Mouse (Mus musculus) right cerebral cortex, adult 2 months (tissue): ENCODE results near the gene Fam114a1.

Source experiments
- DNase-seq, 2 experiments: peaks; one replicate each; pipeline ENCODE4 v3.0.0; 2021 to 2022; ENCODE audit warnings: low spot score in 2 of 2

Fam114a1 gene

DNA sequence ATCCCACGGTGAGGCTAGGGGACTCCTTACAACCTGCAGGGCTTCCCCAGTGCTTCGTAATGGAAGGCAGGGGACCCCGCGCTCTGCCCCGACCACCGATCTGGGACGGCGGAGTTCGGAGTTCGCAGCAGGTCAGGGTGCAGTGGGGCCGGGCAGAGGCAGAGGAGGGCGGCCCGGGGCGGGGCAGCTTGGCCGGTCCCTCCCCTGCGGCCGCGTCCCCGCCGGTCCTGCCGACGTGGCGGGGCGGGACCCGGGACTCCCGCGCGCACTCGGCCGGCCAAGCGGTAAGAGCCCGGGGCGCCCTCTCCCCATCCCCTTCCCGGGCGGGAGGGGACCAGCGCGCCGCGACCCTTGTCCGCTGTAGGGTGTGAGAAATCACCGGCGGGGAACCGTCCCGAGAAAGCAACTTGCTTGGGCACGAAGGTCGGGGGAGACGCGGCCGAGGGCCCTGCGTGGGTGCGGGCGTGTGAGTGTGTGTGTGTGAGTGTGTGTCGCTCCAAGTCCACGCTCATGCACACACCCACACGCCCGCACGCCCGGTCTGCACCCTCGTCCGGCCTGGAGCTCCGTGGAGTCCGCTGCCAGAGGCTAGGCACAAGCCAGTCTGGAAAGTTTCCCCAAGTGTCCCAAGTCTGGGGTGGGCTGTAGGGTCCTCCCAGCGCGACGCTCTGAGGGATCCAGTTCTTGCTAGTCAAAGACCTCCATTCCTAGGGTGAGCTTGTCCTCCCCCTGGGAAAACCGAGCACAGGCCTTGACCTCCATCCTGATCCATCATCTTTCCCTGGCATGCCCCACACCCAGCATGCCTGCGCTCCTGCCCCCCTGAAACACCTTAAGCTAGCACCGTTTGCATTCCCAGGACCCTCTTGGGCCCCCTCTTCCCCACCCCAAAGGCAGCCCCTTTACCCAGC, at the start of gene Fam114a1:
Gene Fam114a1 (plus strand): TSS at position 211 of the 911 bp plus-strand sequence.
- peak; percentile 11 to 12 for DNase-seq

DNA sequence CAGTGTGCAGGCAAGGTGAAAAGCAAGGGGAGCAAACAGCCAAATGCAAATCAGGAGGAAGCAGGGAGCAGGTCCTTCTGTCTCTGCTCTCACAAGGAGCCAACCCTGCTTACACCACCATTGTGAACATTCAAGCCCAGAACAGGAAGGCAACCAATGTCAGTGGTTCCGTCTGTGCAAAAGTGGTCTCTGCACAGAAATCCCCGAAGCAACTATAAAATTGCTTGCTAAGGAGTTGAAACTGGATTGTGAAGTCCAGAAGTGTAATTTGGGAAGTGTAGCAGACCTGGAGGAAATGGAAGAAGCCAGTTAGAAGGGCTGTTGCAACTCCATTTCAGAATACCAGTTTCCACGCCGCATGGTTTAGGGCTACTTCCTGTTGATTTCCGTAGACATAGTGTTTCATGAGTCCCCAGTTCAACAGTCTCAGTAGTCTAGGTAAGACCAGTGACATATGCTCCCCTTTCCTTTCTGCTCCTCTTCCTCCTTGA, 46.9 kb upstream of the Fam114a1 start:
- DNase-seq, result no peak

DNA sequence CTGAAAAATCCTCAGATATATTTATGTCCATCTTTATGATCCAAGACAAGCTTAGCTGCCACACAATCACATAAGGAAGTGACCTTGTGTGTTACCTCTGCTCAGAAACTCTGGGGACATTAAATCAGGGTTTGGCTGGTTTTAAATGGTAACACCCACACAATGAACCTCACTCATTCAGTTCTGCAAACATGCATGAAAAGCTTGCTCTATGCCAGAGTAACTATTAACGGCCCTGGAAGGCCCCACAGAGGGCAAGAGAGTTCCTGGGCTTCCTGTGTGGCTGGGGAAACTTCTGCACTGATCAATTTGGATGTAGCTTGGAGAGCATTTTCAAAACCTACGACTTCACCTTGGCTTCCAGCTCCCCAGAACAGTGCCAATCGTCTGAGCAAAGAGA, 37.7 kb upstream of the Fam114a1 start:
- DNase-seq, result no peak

DNA sequence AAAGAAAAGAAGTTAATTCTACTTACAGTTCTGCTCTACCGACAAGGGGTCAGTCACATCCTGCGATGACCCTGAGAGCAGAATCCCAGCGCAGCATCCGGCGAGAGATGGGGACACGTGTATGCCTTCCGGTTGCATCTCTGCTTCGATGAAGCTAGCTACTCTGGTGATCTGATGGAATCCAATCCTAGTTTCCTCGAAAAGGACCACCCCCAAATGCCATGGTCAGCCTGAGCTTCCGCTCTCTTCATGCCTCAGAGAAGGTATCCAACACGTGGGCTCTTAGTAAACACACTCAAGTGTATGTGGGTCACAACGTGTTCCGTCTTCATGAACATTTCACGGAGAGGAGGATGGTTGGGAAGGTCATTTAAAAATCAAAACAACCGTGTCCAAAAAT, 37.1 kb upstream of the Fam114a1 start:
- DNase-seq, result no peak

DNA sequence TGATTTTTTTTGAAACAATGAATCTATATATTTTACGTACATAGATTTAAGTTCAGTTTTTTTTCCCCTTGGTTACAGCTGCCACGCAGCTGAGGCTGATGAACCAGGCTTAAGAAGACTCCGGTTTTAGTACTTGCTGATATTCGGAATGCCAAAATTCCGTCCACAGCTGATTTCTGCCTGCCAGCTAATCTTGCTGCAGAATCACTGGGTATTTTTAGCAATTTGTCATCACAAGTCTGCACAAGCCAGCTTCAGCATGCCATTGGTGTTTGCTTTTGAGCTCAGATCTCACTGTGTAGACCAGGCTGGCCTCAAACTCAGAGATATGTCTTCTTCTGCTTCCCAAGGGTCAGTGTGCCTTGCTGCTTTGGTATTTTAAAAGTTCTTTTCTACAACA, 18.4 kb upstream of the Fam114a1 start:
- peak; percentile 14 to 23 for DNase-seq

DNA sequence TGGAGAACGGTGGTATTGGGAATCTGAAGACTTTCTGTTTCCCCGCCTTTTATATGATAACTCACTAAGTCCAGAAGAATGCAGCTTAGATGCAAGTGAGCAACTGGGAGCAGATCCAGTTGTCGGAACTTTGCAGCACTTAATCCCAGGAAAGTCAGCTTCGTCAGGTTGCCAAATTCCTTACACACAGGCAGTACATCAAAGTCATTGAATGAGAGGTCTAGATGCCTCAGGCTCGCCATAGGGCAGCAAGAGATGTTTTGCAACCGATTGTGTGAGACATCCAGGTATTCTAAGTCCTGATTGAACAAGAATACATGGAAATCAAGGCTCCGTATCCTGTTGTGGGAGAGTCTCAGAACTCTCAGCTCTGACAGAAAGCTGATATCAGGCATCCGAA, 14.9 kb upstream of the Fam114a1 start:
- DNase-seq, result no peak

DNA sequence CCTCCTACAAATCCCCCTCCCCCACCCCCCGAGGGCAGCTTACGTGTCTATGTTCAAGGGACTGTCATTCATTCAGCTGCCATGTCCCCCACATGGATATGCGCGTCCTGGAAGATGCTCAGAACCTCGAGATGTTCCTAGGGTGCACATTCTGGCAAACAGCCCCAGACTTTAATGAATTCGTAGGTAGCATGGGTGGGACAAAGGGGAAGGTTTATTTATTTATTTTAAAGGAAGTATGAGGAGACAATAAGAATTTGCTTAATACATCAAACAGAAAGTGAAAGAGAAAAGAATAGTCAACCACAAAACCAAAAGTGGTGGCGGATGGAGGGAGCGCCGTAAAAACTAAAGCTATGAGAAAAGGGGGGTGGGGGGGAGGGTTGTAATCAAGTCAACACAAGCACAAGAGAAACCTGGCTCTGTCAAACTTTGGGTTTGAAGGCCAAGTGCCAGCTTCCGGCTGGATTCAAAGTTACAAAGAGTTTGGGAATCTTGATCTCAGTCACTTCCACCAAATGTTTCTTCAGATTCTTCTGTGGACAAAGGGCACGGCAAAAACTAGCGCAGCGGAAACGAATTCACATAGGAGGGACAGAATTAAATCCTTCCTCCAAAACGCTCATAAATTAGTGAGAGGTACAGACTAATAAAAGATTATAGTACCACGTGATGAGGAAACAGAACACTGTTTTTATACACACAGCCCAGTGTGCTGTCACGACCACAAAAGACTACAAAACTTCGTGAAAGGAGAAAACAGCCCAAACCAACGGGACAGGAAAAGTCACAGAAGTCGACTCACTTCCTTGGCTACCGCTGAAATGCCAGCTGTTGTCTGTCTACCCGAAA, 10.7 kb upstream of the Fam114a1 start:
- DNase-seq, result no peak

DNA sequence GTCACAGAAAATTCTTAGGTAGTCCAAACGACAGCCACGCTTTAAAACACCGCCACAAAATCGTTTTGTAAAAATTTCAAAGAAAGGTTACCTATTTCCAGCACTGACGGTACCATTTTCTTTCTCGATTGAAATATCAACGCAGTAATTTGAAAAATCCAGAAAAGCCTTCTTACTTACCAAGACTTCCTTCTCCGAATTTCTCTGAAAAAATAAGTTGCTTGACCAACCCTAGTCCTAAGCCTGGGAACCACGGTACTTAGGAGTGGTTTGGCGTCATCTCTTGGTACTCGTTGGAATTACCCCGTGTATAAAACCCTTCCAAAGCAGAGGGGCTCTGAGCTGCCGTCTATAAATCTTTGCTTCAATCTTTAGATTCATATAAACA, 10.0 kb upstream of the Fam114a1 start, which contains the start of gene Tlr6:
Gene Tlr6 (minus strand): TSS at position 255 of the 388 bp plus-strand sequence.
- DNase-seq, result peak; percentile 37 to 66

DNA sequence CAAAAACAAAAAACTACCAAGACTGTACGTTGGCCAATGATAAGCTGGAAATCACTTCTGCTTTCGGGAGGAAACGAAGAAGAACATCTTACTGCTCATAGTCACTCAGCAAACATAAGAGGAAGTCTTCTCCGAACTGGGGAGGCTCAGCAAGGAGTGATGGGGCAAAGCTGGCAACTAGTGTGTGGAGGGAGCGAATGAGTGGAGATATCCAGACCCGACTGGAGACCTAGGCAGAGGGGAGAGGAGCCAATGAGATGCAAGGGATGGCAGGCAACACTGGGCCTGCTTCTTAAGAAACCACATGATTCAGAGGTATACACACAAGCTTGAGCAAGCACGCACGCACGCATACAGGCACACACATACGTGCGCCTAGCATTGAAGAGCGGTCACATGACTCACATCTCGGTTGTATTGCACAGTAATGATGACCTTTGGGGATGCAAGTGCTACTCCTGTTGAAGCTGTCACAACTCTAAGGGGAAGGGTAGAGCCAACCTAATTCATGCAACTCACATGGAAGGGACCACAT, 8.9 kb upstream of the Fam114a1 start:
- no peak for DNase-seq

DNA sequence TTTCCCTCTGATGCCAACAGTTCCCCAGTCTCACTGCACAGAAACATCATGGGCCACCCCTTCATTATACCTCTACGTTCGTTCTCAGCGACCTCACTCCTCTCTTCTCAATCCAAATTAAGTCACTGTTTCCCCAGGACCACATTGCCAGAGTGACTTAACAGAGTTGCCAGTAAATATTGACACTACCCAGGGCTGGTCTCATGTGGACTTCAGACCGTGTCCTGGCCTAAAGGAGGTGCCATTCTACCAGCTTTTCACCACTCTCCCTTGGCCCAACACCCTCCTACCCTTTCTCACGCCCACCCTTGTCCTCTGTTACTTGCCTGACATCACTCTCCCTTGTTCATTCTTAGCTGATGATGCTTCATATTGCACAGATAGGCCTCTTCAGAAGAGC, 6.6 kb upstream of the Fam114a1 start:
- no peak for DNase-seq

DNA sequence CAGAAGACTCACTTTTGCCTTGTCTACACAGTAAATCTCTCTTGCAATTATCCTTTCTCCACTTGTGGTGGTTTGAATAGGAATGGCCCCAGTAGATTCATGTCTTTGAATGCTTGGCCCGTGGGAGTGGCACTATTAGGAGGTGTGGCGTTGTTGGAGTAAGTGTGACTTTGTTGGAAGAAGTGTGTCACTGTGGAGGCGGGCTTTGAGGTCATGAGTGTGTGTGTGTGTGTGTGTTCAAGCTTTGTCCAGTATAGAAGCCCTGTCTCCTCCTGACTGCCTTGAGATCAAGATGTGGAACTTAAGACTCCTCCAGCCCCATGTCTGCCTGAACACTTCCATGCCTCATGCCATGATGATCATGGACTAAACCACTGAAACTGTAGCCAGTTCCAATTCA, 6.1 kb upstream of the Fam114a1 start:
- no peak for DNase-seq

DNA sequence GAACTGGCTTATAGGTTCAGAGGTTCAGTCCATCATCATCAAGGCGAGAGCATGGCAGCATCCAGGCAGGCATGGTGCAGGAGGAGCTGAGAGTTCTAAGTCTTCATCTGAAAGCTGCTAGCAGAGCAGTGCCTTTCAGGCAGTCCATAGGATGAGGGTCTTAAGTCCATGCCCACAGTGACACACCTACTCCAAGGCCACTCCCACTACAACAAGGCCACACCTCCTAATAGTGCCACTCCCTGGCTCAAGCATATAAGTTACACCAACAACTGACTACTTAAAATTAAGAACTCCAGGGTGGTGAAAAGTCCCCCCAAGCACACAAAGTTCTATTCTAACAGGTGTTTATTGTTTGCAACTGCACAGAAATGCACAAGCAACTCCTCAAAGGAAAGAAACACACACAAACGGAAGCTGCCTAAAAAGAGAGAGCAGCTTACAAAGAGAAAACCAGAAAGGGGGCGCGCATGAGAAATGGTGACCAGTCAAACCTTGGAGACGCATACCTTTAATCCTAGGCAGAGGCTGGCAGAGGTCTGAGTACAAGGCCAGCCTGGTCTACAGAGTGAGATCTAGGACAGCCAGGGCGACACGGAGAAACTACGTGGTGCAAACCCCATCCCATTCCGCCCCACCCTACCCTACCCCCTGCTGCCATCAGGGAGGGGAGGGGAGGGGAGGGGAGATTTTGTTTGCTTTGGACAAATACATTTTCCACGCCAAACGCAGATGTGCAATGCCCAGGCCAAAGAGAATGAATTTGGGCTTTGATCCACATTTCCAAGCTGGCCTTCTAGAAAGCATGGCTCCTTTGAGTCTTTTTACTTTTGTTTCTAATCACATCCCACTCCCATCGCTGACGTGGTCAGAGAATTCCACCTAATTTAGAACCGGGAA, 660 bp upstream of the Fam114a1 start:
- DNase-seq, result no peak

DNA sequence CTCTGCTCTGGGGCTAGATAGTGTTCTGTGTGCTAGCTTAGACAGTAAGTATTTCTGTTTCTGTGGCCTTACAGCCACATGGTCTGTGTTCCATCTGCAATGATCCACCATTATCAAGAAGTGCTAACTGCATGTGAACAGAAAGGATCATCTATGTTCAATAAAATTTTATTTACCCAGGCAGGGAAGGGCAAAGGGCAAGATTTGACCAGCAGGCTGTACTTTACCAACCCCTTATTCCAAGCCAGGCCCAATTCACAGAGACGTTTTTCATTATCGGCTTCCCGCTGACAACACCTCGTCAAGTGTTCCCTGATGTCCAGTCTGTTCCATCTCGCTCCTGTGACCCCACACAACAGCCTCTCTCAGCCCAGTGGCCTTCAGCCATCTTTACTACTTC, 5.2 kb downstream of the Fam114a1 start:
- DNase-seq, result no peak

DNA sequence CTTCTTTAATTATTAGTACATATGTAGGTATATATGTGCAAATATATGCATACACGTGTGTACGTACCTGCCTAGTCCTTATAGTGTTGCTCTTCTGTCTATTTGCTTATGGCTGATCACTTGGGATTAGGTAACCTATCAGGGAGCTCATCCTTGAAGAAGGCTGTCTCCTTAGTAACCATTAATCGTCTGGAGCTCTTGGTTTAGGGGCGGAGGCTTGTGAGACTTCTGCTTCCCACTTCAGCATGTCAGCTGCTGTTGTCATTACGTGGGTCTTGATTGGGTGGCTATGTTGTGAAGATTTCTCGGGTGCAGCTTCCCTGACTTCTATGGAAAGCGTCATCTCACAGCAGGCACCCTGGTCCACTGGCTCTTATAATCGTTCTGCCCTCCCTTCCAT, 7.3 kb downstream of the Fam114a1 start:
- DNase-seq, result peak in 1 of 2 experiments; percentile 4

DNA sequence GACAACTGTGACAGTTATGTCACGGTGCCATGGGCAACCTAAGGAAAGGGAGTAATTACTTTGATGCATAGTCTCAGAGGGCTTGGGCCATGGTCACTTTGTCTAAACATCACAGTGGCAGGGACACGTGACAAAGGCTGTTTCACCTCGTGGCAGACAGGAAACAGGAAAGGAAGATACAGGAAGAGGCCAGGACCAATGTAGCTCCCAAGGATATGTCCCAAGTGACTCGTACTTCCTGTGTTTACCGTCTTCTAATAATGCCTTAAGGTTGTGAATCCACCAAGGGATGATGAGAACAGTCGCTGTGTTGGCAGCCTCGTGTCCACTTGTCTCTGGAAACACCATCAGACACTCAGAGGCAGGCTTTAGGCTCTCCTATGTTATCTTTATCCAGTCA, 16.1 kb downstream of the Fam114a1 start:
- no peak for DNase-seq

DNA sequence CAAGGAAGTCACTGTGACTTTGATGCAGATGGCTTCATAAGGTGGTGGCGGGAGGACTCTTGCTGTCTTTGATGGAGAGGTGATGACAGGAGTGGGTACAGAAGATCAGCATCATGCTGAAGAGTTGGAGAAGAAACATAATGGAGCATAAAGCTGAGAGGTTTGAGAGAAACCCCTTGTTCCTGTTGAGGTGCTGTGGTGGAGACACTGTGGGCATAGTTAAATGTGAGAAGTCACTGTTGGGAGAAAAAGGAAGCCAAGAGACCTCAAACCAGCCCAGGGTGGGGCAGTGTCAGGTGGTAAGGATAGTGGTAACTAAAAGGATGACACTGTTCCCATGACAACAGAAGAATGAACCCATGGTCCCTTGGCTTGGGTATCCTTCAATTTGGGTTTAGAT, 20.1 kb downstream of the Fam114a1 start:
- DNase-seq, result no peak

DNA sequence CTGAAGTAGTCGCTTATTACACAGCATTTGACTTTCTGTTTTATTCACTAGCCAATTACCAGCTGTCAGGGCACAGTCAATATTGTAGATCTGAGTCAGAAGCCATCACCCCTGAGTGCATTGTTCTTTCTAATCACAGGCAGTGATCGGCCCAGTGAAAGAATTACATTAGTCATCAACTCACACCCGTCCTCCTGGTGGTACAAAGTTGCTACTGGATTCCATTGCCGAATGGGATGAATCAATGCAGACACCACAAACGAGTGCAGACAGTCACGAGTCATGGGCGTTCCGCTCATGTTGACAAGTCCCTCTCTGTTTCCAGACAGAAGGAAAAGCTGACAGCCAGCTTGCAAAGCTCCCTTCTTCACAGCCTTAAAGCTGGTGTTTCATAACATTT, 22.7 kb downstream of the Fam114a1 start:
- peak in 1 of 2 experiments; percentile 31 for DNase-seq

DNA sequence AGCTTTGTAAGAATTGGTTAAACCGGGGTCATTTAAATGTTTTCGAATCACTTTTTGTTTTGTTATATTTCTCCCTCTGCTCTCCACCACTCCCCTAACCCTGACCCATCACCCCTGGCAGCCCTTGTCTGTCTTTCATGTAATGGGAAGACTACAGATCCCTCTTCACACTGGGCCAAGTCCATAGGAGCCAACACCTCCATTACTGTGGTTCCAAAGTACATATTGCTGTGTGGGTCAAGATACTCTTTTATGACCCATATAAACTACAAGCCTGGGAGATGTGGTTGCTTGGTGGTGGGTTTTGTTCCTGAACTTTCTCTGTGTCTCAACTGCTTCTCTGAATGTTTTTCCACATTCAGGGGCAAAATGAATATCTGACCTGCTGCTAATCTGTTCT, 25.5 kb downstream of the Fam114a1 start:
- no peak for DNase-seq

DNA sequence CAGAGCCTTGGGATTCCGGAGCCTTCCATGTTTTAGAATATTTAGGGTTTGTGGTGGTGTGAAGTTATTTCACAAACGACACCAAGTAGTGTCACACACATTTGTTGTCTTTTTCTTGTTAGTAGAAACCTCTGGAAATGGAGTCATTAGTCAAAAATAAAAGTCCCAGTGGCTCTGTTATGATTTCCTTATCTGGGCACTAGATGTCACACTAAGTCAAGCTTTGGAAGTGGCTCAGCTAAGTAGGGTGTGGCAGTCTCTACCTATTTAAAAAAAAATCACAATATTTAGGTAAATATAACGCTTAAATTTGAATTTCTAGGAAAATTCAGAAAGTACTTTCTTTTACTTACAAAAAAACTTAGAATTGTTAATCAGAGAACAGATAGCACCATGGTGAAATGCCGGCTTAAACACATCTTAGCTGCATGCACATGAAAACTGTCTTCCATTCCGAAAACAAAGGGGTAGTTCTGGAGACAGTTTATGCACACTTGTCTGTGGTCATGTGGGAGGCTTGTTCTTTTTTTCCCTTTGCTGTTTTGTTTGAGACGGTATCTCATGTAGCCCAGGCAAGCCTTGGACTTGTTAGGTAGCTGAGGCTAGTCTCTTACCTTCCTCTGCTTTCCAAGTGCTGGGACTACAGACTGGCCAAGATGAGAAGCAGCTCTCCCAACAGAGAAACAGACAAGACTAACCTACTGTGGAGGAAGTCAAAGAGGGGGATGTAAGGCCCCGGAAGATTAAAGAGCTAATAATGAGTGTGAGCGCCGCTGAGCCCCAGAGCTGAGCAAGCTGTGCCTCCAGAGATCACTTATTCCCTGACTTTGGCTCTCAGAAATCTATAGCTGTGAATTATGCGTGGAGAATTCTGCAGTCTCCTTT, 33.3 kb downstream of the Fam114a1 start:
- peak in 1 of 2 experiments; percentile 29 for DNase-seq

DNA sequence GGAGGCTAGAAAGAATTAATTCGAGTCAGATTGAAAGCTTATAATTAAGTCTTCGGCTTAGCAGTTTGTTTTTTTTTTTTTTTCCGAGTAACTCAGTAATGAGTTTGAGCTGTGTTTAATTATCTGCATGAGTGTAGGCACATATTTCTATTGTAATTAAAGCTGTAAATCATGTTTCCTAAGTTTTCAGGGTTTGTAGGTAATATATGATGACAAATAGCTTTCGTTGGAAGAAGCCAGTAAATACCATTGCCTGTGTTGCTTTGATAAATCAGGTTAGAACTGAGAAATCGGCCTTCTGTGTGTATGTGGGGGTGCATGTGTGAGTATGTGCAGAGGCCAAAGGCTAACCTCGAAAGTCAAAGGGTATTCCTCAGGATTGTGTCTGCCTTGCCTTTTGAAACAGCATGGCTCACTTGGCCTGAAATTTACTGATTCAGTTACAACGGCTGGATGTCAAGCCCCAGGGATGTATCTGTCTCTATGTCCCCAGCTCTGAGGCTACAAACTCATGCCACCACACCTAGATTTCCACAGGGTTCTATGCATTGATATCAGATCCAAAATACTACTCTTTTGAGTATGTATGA, 34.2 kb downstream of the Fam114a1 start:
- no peak for DNase-seq
